Mouse (Mus musculus) CH12.LX (cell line): Measurements from ENCODE around the gene Sost. TPM values are rescaled to one million over a fixed set of nuclear protein-coding genes. Genes with fewer than 3 reads are reported as not detected.
A peak's percentile ranks its signal among the peaks of the same experiment; 100 is the strongest.

ENCODE experiments used
- DNase-seq: peaks from one replicate; pipeline ENCODE4 v3.0.0-alpha.2; 2013; ENCODE audit errors: extremely low read depth
- H3K27ac ChIP-seq: 2 replicates; pipeline ENCODE4 v1.5.1; 2012; ENCODE audit warnings: low read depth, mild to moderate bottlenecking, control low read depth, moderate library complexity; ENCODE audit not compliant: insufficient read depth
- H3K27me3 ChIP-seq: replicated peaks from 2 replicates; pipeline ENCODE3; 2012; ENCODE audit warnings: inconsistent platforms
- H3K36me3 ChIP-seq, 2 experiments: replicated peaks in 1 of 2; 2 replicates each; pipeline versions ENCODE3 to v1.6.1; 2012; ENCODE audit warnings: inconsistent platforms in 1 of 2, low read length in 1 of 2, mild to moderate bottlenecking in 1 of 2, mixed read lengths in 1 of 2, moderate library complexity in 1 of 2; ENCODE audit not compliant: control insufficient read depth in 1 of 2, insufficient read depth in 1 of 2
- H3K4me1 ChIP-seq, 2 experiments: 2 replicates each; pipeline ENCODE4 v1.6.1; 2012; ENCODE audit warnings: inconsistent platforms in 1 of 2, moderate library complexity in 1 of 2; ENCODE audit not compliant: insufficient read depth in 2 of 2, control insufficient read depth in 1 of 2
- H3K4me2 ChIP-seq: 2 replicates; pipeline ENCODE4 v1.6.1; 2012; ENCODE audit warnings: low read depth, mild to moderate bottlenecking, control low read depth; ENCODE audit not compliant: poor library complexity, insufficient read depth, severe bottlenecking
- H3K4me3 ChIP-seq, 3 experiments: fragments of 150-350 bp in 1 of 3; sonication (generic) in 1 of 3; replicated peaks in 1 of 3; 2 replicates each; pipeline versions ENCODE3 to v1.5.1; 2011 to 2012; ENCODE audit warnings: low read depth in 2 of 3, low read length in 2 of 3, mild to moderate bottlenecking in 2 of 3, moderate library complexity in 2 of 3, control low read depth in 1 of 3, improper control_type of control experiment in 1 of 3, inconsistent platforms in 1 of 3, mixed read lengths in 1 of 3; ENCODE audit not compliant: poor library complexity in 1 of 3
- H3K79me2 ChIP-seq: replicated peaks from 2 replicates; pipeline ENCODE4 v1.6.1; 2012; ENCODE audit warnings: mild to moderate bottlenecking, moderate library complexity; ENCODE audit not compliant: control insufficient read depth, poor library complexity, insufficient read depth, severe bottlenecking; ENCODE audit errors: extremely low read depth
- H3K9ac ChIP-seq: 2 replicates; pipeline ENCODE4 v1.6.1; 2012; ENCODE audit warnings: low read depth, mild to moderate bottlenecking, control low read depth, moderate library complexity; ENCODE audit not compliant: insufficient read depth
- H3K9me3 ChIP-seq: replicated peaks from 2 replicates; pipeline ENCODE3; 2012; ENCODE audit warnings: low read length, inconsistent platforms, mixed read lengths
- BHLHE40 ChIP-seq: IDR thresholded peaks from 2 replicates; pipeline ENCODE4 v1.6.1; 2011; ENCODE audit warnings: mild to moderate bottlenecking, low read depth, low read length, improper control_type of control experiment
- EP300 ChIP-seq: IDR thresholded peaks from 2 replicates; pipeline ENCODE4 v1.6.1; 2011; ENCODE audit warnings: low read length, improper control_type of control experiment
- JUN ChIP-seq: IDR thresholded peaks from 2 replicates; pipeline ENCODE4 v1.6.1; 2011; ENCODE audit warnings: low read depth, mild to moderate bottlenecking, low read length, improper control_type of control experiment, moderate library complexity; ENCODE audit not compliant: insufficient read depth
- POLR2AphosphoS2 ChIP-seq: IDR thresholded peaks from 2 replicates; pipeline ENCODE4 v1.6.1; 2011; ENCODE audit warnings: low read depth, low read length, improper control_type of control experiment
- RAD21 ChIP-seq: IDR thresholded peaks from 2 replicates; pipeline ENCODE4 v1.6.1; 2011; ENCODE audit warnings: low read depth, mild to moderate bottlenecking, low read length, improper control_type of control experiment, moderate library complexity
- UBTF ChIP-seq: IDR thresholded peaks from 2 replicates; pipeline ENCODE4 v1.6.1; 2012; ENCODE audit warnings: low read depth, mild to moderate bottlenecking, inconsistent platforms, low read length, improper control_type of control experiment, moderate library complexity
- dilution Hi-C: fragments of 300-500 bp; cut with MboI; formaldehyde crosslinking; loops from 2 replicates; pipeline ENCODE4 v1.14.3; 2020; ENCODE audit warnings: low sequenced_read_pairs; ENCODE audit not compliant: extremely low pct_unique_long_range_greater_than_20kb, extremely low pct_ligation_motif_present
- in situ Hi-C: fragments of 300-500 bp; cut with MboI; formaldehyde crosslinking; loops from 3 replicates; pipeline ENCODE4 v1.14.3; 2019; ENCODE audit warnings: low sequenced_read_pairs, low pct_ligation_motif_present, low pct_unique_long_range_greater_than_20kb, mixed read lengths
- polyA plus RNA-seq: library from polyadenylated mRNA; unstranded; fragments of >175 nt; gene quantifications from 2 replicates; pipeline ENCODE4 v1.2.1, GENCODE M21; 2012; ENCODE audit warnings: low read depth; ENCODE audit not compliant: insufficient read length
- total RNA-seq, 2 experiments: library from RNA; depleted of rRNA; stranded (reverse); fragments of 300-350 nt in 1 of 2; fragments of >200 nt in 1 of 2; gene quantifications; 2 replicates each; pipeline ENCODE4 v1.2.3; 2012 to 2014

Sost gene
- total and polyA plus RNA-seq, 3 experiments, result not detected

DNA sequence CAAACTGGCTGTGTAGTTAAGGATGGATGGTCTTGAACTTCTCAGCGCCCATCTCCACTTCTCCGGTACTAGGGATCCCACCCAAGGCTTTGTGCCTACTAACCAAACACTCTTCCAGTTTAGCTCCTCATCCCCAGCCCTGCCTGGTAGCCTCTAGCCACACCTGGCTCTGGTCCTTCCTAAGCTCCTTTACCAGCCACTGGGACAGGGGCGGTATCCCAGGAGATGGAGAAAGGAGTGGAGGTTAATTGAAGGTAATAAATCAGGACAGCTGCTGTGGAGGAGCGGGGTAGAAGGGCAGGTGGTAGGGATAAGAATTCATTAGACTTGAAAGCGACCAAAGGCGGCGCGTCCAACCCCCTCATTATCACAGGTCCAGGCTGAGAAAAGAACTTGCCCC lies 2.2 kb downstream of the Sost start:
- 0 out of 4 replicates have a peak, but pooled peaks cover 2% of the 10 kb centered on the region in 2 experiments for H3K4me1 ChIP-seq
- no peaks in the 10 kb centered on the region for H3K36me3 ChIP-seq
- TF ChIP-seq POLR2AphosphoS2, result no peak
- peaks cover 3% of the 10 kb centered on the region for H3K9me3 ChIP-seq
- peaks cover 78% of the 10 kb centered on the region for H3K27me3 ChIP-seq
- no peak overlapping the region for H3K9ac ChIP-seq
- no peak overlapping the region for H3K27ac ChIP-seq
- no peaks in the 10 kb centered on the region for H3K79me2 ChIP-seq
- no peak for DNase-seq
- no peak overlapping the region for H3K4me3 ChIP-seq
- dilution Hi-C loops (loop anchor here (10.0 kb wide), 1 partner anchor 50 kb away; no protein-coding TSS in a partner anchor), in situ Hi-C loops (loop anchor here (5.0 kb wide), 1 partner anchor 42 kb away; no protein-coding TSS in a partner anchor)
- no peak overlapping the region for H3K4me2 ChIP-seq

GRCm38 (mm10) chr11:101963473-101964291 lies 3.1 kb downstream of the Sost start:
- peak overlapping the region; percentile 29; the same call in 1 of the 2 replicates for H3K4me2 ChIP-seq
- no peaks in the 10 kb centered on the region for H3K79me2 ChIP-seq
- 0 out of 4 replicates have a peak, but pooled peaks cover 2 to 4% of the 10 kb centered on the region in 2 experiments for H3K4me1 ChIP-seq
- dilution Hi-C loops (loop anchor here (10.0 kb wide), 1 partner anchor 49 kb away; no protein-coding TSS in a partner anchor), in situ Hi-C loops (no loop called here)
- H3K4me3 ChIP-seq, result peak overlapping the region in 1 of 3 experiments; percentile 26
- H3K36me3 ChIP-seq, result no peaks in the 10 kb centered on the region
- TF ChIP-seq UBTF (0 out of 2 replicates have a peak, but pooled peaks have one; percentile 24), RAD21 (no peak)
- H3K9ac ChIP-seq, result no peak overlapping the region
- H3K9me3 ChIP-seq, result peaks cover 3% of the 10 kb centered on the region
- no peak for DNase-seq
- no peak overlapping the region for H3K27ac ChIP-seq
- H3K27me3 ChIP-seq, result peaks cover 86% of the 10 kb centered on the region

DNA sequence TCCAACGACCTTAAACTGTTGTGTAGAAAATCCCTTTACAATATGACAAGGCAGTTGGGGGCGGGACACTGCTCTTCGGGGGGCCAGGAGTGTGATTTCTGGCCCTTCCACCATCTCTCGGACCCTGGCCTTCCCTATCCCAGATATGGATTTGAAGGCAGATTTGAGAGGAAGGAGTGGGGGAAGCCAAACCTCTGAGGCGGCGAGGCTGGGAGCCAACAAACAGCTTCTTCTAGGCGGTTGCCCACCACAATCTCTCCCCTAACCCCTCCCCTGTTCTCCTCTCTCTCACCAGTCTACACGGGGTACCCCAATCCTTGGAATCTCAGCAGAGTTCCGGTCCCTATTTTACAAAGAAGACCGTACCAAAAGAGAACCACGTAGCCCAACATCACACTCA lies 3.8 kb downstream of the Sost start:
- no peak for TF ChIP-seq EP300
- TF ChIP-seq BHLHE40, result no peak
- TF ChIP-seq JUN, result no peak
- peaks cover 85% of the 10 kb centered on the region for H3K27me3 ChIP-seq
- H3K9ac ChIP-seq, result no peak overlapping the region
- no peaks in the 10 kb centered on the region for H3K36me3 ChIP-seq
- DNase-seq, result no peak
- in situ Hi-C loops (no loop called here), dilution Hi-C loops (loop anchor here (10.0 kb wide), 1 partner anchor 48 kb away; no protein-coding TSS in a partner anchor)
- H3K9me3 ChIP-seq, result peaks cover 3% of the 10 kb centered on the region
- H3K27ac ChIP-seq, result no peak overlapping the region
- H3K4me1 ChIP-seq, result 0 out of 4 replicates have a peak, but pooled peaks cover 2 to 5% of the 10 kb centered on the region in 2 experiments
- no peak overlapping the region for H3K4me2 ChIP-seq
- no peaks in the 10 kb centered on the region for H3K79me2 ChIP-seq
- no peak overlapping the region for H3K4me3 ChIP-seq
